Mouse (Mus musculus): ENCODE measurements at regions not wholly inside any gene's neighbourhood (a gene's known extent, or its start where the extent isn't known, plus 50 kb on each side); places are given as distances from the start of the nearest gene placed in this dataset.

DNA sequence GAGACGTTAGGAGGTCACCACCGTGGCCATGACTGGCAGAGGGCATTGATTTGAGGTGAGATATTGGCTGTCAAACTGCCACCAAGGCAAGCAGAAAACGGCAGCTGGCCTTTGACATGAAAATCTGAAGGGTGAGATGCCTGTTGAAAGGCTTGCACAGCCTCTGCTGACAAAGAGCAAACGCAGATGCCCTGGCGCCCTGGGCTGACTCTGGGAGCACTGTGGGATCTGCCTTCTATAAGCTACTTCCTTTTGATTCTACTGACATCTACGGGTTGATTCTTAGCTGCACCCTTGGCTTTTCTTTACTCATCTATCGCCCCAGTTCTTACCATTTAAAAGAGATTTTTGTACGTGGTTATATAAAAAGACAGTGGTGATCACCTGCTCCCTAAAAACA, 98.2 kb upstream of the Elac2 start:
- TF ChIP-seq POLR2A (IDR thresholded peaks at IDR 0.05; ENCODE audit: extremely low read depth, insufficient read depth, low read length) (no peak), CTCF (IDR thresholded peaks at IDR 0.05; ENCODE audit: low read depth, low read length) (0 out of 2 replicates have a peak, but pooled peaks have one; percentile 5)
